Mouse (Mus musculus) neural tube, embryonic 15.5 days (tissue): ENCODE measurements at regions not wholly inside any gene's neighbourhood (a gene's known extent, or its start where the extent isn't known, plus 50 kb on each side); places are given as distances from the start of the nearest gene placed in this dataset.

ENCODE experiments used
- ATAC-seq: fragments of 200-750 bp; cut with Nextera tagmentation; 2 replicates; pipeline ENCODE4 v1.8.0; 2017; ENCODE audit warnings: mild to moderate bottlenecking, moderate TSS enrichment, moderate library complexity; ENCODE audit not compliant: low FRiP score
- H3K27ac ChIP-seq: fragments of 300-500 bp; sonication (generic); replicated peaks from 2 replicates; pipeline ENCODE4 v1.5.1; 2015; ENCODE audit warnings: mild to moderate bottlenecking, inconsistent platforms
- H3K27me3 ChIP-seq: fragments of 300-500 bp; sonication (generic); replicated peaks from 2 replicates; pipeline ENCODE4 v1.6.1; 2015; ENCODE audit warnings: inconsistent platforms
- H3K36me3 ChIP-seq: fragments of 300-500 bp; sonication (generic); 2 replicates; pipeline ENCODE4 v1.6.1; 2015; ENCODE audit warnings: inconsistent platforms
- H3K4me1 ChIP-seq: fragments of 300-500 bp; sonication (generic); 2 replicates; pipeline ENCODE4 v1.6.1; 2015; ENCODE audit warnings: inconsistent platforms
- H3K4me2 ChIP-seq: fragments of 300-500 bp; sonication (generic); 2 replicates; pipeline ENCODE4 v1.6.1; 2015; ENCODE audit warnings: inconsistent platforms, mild to moderate bottlenecking, moderate library complexity
- H3K4me3 ChIP-seq: fragments of 300-500 bp; sonication (generic); replicated peaks from 2 replicates; pipeline ENCODE4 v1.5.1; 2015; ENCODE audit warnings: mild to moderate bottlenecking, inconsistent platforms
- H3K9ac ChIP-seq: fragments of 300-500 bp; sonication (generic); replicated peaks from 2 replicates; pipeline ENCODE4 v1.6.1; 2015; ENCODE audit warnings: mild to moderate bottlenecking, inconsistent platforms
- H3K9me3 ChIP-seq: fragments of 300-500 bp; sonication (generic); replicated peaks from 2 replicates; pipeline ENCODE4 v1.6.1; 2016; ENCODE audit warnings: inconsistent platforms
- WGBS: fragments of 180-500 bp; shearing (Covaris S2); methylation state at CpG from one replicate; pipeline ENCODE4 v1.1.7; 2015; ENCODE audit warnings: mixed read lengths; 5-methylcytosine and 5-hydroxymethylcytosine counted together

- H3K27me3 ChIP-seq = no peaks in the 10 kb centered on the region
- H3K36me3 ChIP-seq = no peaks in the 10 kb centered on the region
- H3K4me1 ChIP-seq = no peaks in the 10 kb centered on the region
- WGBS = 88% methylated on average over 13 of the region's 13 CpGs
- H3K9me3 ChIP-seq = no peaks in the 10 kb centered on the region
- H3K4me3 ChIP-seq = no peak overlapping the region
- no peak overlapping the region for H3K27ac ChIP-seq
- H3K9ac ChIP-seq = no peak overlapping the region
- no peak overlapping the region for H3K4me2 ChIP-seq
- no peak for ATAC-seq
Observed at GRCm38 (mm10) chr10:117551234-117552048, 77.9 kb upstream of the Cpm start.

GRCm38 (mm10) chr10:117549854-117550605 lies 79.3 kb upstream of the Cpm start:
- Histone ChIP-seq H3K4me1 (no peaks in the 10 kb centered on the region), H3K4me3 (no peak overlapping the region), H3K27ac (no peak overlapping the region), H3K27me3 (no peaks in the 10 kb centered on the region), H3K36me3 (no peaks in the 10 kb centered on the region), H3K4me2 (no peak overlapping the region), H3K9ac (no peak overlapping the region), H3K9me3 (no peaks in the 10 kb centered on the region)
- WGBS = 89% methylated on average over 16 of the region's 16 CpGs
- ATAC-seq = no peak

GRCm38 (mm10) chr10:117549506-117549830 lies 79.8 kb upstream of the Cpm start:
- H3K4me3 ChIP-seq = no peak overlapping the region
- no peaks in the 10 kb centered on the region for H3K27me3 ChIP-seq
- H3K36me3 ChIP-seq = no peaks in the 10 kb centered on the region
- H3K27ac ChIP-seq = no peak overlapping the region
- no peak overlapping the region for H3K4me2 ChIP-seq
- H3K9me3 ChIP-seq = no peaks in the 10 kb centered on the region
- no peaks in the 10 kb centered on the region for H3K4me1 ChIP-seq
- no peak for ATAC-seq
- no peak overlapping the region for H3K9ac ChIP-seq
- WGBS = 98% methylated on average over 4 of the region's 4 CpGs

- Histone ChIP-seq H3K27me3 (no peaks in the 10 kb centered on the region), H3K36me3 (no peaks in the 10 kb centered on the region), H3K9me3 (no peaks in the 10 kb centered on the region), H3K4me3 (no peak overlapping the region), H3K27ac (no peak overlapping the region), H3K4me2 (no peak overlapping the region), H3K9ac (no peak overlapping the region), H3K4me1 (no peaks in the 10 kb centered on the region)
- no peak for ATAC-seq
- WGBS = 88% methylated on average over 23 of the region's 23 CpGs
Observed at GRCm38 (mm10) chr10:117548775-117549505, 80.4 kb upstream of the Cpm start.

- H3K36me3 ChIP-seq = no peaks in the 10 kb centered on the region
- H3K27ac ChIP-seq = no peak overlapping the region
- no peaks in the 10 kb centered on the region for H3K4me1 ChIP-seq
- no peak overlapping the region for H3K9ac ChIP-seq
- H3K27me3 ChIP-seq = no peaks in the 10 kb centered on the region
- H3K4me3 ChIP-seq = no peak overlapping the region
- 96% methylated on average over 4 of the region's 4 CpGs for WGBS
- H3K9me3 ChIP-seq = no peaks in the 10 kb centered on the region
- ATAC-seq = no peak
- H3K4me2 ChIP-seq = no peak overlapping the region
Observed at GRCm38 (mm10) chr10:117548262-117548661, 81.0 kb upstream of the Cpm start.

- Histone ChIP-seq H3K27ac (no peak overlapping the region), H3K9me3 (no peaks in the 10 kb centered on the region), H3K9ac (no peak overlapping the region), H3K4me2 (no peak overlapping the region), H3K36me3 (no peaks in the 10 kb centered on the region), H3K27me3 (no peaks in the 10 kb centered on the region), H3K4me1 (no peaks in the 10 kb centered on the region), H3K4me3 (no peak overlapping the region)
- ATAC-seq = no peak
- 81% methylated on average over 6 of the region's 6 CpGs for WGBS
Observed at GRCm38 (mm10) chr10:117547275-117547674, 82.0 kb upstream of the Cpm start.

- H3K36me3 ChIP-seq = no peaks in the 10 kb centered on the region
- H3K4me1 ChIP-seq = no peaks in the 10 kb centered on the region
- H3K4me3 ChIP-seq = no peak overlapping the region
- WGBS = 95% methylated on average over 5 of the region's 5 CpGs
- no peak overlapping the region for H3K27ac ChIP-seq
- H3K9ac ChIP-seq = no peak overlapping the region
- no peak for ATAC-seq
- H3K9me3 ChIP-seq = no peaks in the 10 kb centered on the region
- no peaks in the 10 kb centered on the region for H3K27me3 ChIP-seq
- no peak overlapping the region for H3K4me2 ChIP-seq
Observed at GRCm38 (mm10) chr10:117545842-117546631, 83.3 kb upstream of the Cpm start.

- 40% methylated on average over 15 of the region's 15 CpGs for WGBS
- Histone ChIP-seq H3K4me3 (no peak overlapping the region), H3K27ac (no peak overlapping the region), H3K9me3 (no peaks in the 10 kb centered on the region), H3K27me3 (no peaks in the 10 kb centered on the region), H3K4me1 (no peaks in the 10 kb centered on the region), H3K9ac (no peak overlapping the region), H3K4me2 (peak overlapping the region; percentile 19), H3K36me3 (no peaks in the 10 kb centered on the region)
- ATAC-seq = no peak
Observed at GRCm38 (mm10) chr10:117544680-117545546, 84.4 kb upstream of the Cpm start.

GRCm38 (mm10) chr10:117543995-117544679 lies 85.2 kb upstream of the Cpm start:
- Histone ChIP-seq H3K27ac (no peak overlapping the region), H3K4me2 (peak overlapping the region; percentile 19), H3K4me3 (no peak overlapping the region), H3K4me1 (no peaks in the 10 kb centered on the region), H3K9me3 (no peaks in the 10 kb centered on the region), H3K36me3 (no peaks in the 10 kb centered on the region), H3K9ac (no peak overlapping the region), H3K27me3 (no peaks in the 10 kb centered on the region)
- 78% methylated on average over 13 of the region's 13 CpGs for WGBS
- ATAC-seq = no peak

GRCm38 (mm10) chr10:117543696-117543950 lies 85.7 kb upstream of the Cpm start:
- H3K27ac ChIP-seq = no peak overlapping the region
- H3K36me3 ChIP-seq = no peaks in the 10 kb centered on the region
- no peaks in the 10 kb centered on the region for H3K9me3 ChIP-seq
- no peaks in the 10 kb centered on the region for H3K27me3 ChIP-seq
- no peak overlapping the region for H3K4me3 ChIP-seq
- no peak for ATAC-seq
- 85% methylated on average over 6 of the region's 6 CpGs for WGBS
- no peaks in the 10 kb centered on the region for H3K4me1 ChIP-seq
- no peak overlapping the region for H3K9ac ChIP-seq
- H3K4me2 ChIP-seq = no peak overlapping the region
